Mouse (Mus musculus) heart, adult 8-10 months (tissue): ENCODE results near the gene Helq. TPM values are rescaled to one million over a fixed set of nuclear protein-coding genes. Genes with fewer than 3 reads are reported as not detected.

Source experiments
- DNase-seq: peaks from one replicate; pipeline ENCODE4 v3.0.0; 2022; ENCODE audit warnings: low spot score
- total RNA-seq, 4 experiments: library from RNA; stranded (reverse); gene quantifications; 2 replicates each; pipeline ENCODE4 v1.2.4; 2022

Gene Helq
- total RNA-seq, 4 experiments from 2014 or later, result 2.7 to 5.2 (median 2.8) TPM

- no peak for DNase-seq
Measured at GRCm38 (mm10) chr5:100779002-100779401, 19.4 kb downstream of the Helq start.

DNA sequence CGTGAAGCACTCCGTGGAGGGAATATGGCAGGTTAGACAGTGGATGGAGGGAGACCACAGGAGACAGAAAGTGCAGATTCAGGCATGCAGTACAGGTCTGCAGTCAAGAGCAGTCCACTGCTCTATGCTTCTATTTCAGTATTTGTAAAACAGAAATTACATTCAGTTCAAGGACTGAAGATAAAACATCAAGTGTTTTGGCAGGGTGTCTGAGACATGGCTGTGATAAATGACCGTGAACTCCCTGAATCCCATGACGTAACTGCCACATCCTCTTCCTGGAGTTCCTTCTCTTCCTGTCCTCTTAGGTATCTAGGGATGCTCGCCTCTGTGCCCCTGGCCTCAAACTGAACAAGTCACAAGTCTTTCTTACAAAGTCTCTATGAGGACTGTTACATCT, 21.5 kb downstream of the Helq start:
- no peak for DNase-seq

GRCm38 (mm10) chr5:100775778-100776404, 22.5 kb downstream of the Helq start:
- DNase-seq, result no peak

GRCm38 (mm10) chr5:100771575-100771974, 26.8 kb downstream of the Helq start:
- no peak for DNase-seq

DNA sequence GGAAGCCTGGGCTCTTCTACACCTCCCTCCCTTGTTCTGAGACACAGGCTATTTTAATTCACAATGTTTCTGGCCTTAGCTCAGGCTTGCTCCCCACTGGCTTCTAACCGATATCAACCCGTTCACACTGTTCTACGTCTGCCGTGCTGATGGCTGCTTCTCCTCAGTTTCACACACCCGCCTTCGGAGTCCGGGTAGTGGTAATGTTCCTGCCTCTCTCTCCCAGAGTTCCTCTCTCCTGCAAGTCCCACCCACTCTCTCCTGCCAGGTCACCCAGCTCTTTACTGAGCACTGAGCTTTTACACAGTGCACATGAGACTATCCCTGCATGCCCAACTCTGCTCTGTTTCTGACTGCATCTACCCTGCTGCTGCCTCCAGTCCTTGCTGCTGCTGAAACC, 32.4 kb downstream of the Helq start:
- no peak for DNase-seq

GRCm38 (mm10) chr5:100761736-100762135, 36.7 kb downstream of the Helq start:
- DNase-seq, result no peak

- DNase-seq, result no peak
Measured at GRCm38 (mm10) chr5:100760049-100760663, 38.2 kb downstream of the Helq start.

DNA sequence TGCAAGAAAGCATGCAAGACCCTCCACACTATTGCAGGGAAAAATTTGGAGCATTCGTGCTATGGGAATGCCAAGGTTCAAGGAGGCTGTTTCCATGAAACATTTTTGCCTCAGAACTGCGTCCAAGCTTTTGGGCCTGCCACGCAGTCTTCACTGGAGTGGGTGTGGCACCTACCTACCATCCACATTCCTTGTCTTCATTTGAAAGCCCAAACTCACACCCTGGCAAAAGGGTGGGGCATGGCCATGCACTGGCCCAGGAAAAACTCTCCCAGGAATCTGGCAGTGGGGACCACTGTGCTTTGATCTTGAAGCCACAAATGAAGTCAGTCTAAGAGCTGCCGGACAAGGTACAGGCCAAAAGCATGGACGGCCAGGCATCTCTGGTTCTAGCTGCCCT, 40.3 kb downstream of the Helq start:
- DNase-seq, result no peak

DNA sequence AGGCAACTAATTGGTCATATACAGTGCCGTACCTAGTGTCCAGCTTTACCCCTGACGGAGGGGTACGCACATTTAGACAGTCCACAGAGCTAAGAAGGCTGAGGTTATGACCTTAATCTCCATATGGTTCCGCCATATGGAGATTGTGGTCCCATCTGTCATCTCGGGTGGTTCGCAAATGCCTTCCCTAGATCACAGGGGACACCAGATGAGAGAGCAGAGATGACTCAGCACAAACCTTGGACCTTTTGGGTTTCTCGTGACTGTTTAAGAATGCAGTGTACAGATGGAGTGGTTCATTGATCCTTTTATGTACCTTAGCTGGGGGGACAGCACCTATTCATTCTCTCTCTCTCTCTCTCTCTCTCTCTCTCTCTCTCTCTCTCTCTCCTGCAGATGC, 45.0 kb downstream of the Helq start:
- DNase-seq, result no peak

DNA sequence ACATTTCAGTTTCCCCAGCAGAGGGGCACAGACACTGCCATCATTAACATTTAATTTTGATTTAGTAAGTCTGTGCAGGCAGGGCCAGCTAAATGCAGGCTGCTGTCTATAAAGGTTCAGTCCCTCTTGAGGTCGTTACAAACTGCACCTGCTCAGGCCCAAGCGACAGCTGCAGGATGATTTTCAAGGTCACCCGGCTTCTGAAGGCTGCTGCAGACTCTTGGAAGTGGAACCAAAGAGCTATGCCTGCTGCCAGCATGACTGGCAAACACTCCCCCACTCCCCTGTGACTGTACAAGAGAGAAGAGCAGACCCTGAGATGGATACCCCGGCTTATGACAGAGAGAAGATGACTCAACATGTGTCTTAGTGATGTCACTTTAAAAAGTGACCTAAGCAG, 46.7 kb downstream of the Helq start:
- no peak for DNase-seq

DNA sequence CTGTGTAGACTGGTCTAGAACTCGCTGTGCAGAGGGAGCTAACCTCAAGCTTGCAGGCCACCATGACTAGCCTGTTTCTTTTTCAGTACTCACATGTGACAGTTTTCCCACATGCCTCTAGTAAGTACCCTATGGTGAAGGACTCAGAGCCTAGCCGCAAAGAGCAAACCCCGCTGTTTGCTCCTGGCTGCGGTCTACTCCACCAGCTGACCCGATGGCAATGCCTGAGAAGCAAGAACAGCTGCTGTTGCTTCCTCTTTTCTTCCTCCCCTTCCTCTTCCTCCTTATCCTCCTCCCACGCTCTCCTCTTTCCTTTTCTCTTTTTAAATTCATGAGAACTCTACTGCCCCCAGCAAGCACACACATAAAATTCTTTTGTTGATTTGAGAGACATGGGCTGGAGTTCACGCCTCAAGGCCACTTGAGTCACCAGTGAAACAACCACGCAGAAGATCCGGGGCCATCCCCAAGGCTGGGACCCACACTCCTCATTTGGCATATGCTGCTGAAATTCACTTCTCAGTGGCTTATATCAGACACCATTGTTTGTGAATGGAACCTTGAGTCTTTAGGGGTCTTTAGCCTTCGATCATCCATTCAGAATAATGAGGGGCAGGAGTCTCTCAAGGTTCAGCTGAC, 47.7 kb downstream of the Helq start:
- DNase-seq, result peak; percentile 3

DNA sequence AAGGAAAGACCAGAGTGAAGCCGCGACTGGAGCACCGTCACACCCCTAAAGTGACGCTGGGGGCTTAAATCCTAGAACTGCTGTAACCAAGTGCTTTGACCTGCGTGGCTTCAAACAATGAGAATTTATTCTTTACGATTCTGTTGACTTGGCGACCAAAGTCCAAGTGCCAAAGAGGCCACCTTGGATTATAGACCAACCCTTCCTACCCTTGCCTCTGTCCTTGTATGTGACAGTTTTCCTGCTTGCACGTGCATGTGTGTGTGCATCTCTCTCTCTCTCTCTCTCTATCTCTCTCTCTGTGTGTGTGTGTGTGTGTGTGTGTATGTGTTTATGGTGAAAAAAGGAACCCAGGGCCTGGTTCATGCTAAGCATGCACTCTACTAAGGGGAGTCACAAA, 59.6 kb downstream of the Helq start:
- DNase-seq, result no peak

- DNase-seq, result no peak
Measured at GRCm38 (mm10) chr5:100736919-100737318, 61.5 kb downstream of the Helq start.

DNA sequence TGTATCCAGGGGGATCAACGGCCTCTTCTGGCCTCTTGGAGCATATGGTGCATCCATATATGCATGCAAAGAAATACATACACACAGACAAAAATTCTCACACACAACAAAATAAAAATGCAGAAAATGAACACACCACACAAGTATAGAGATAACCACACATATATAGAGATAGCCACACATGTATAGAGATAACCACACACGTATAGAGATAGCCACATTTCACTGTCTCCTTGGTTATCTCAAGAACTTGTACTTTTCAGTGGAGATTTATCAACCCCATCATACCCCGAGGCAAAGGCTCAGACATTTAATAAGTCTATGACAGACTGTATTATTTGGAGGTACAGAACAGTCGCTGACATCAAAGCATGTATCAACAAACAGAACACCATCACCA, 63.9 kb downstream of the Helq start:
- DNase-seq, result no peak

DNA sequence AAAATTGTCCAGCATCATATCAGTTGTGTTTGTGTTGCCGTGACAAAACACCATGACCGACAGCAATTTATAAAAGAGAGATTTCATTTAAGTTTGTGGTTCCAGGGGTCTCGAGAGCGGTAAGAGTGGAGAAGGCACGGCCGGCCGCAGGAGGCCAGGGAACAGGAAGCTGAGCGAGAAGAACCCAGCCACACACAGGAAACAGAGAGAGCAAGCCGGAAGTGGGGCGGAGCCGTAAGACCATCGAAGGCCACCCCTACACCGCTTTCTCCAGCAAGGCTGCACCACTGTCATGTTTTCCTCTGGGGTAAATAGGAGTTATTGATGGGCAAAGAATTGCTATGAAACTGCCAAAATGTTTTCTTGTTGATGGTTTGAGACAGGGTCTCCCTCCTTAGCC, 69.6 kb downstream of the Helq start:
- no peak for DNase-seq

DNA sequence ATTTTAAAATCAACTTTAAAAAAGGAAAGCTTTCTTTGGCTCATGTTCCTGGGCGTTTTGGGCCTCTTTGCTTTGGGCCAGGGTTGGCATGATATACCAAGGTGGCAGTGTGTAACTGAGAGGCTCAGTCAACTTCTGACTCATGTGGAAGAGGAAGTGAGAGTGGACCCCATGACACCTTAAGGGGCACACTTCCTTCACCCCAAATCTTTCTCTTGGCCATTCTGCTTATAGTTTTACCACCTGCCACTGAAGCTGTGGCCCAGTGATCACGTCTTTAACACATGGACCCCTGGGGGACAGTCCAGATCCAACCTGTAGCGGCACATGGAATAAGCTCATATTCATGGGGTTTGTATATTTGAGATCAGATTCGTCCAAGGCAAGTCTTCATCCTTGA, 72.4 kb downstream of the Helq start:
- DNase-seq, result no peak

GRCm38 (mm10) chr5:100719235-100720088, 78.9 kb downstream of the Helq start, which contains the start of gene Hpse:
TSS of gene Hpse (minus strand) at chr5:100719716.
- peak; percentile 32 for DNase-seq

DNA sequence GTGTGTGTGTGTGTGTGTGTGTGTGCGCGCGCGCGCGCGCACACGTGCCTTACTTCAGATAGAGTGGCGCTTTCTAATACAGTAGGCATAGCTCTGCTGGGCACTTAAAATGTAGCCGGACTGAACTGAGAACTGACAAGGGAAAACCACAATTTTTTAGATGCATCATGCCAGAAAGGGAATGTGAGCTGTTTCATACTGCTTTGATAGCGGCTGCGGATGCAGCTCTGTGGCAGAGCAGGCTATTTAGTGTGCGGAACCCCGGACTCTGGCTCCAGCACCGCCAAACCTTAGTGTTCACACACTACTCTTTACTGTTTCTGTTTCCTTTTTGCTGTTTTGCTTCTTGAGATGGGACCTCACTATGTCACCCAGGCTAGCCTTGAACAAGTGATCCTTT, 81.6 kb downstream of the Helq start:
- DNase-seq, result no peak
